In genomic region chr2:154454099-154454498, GRCm38 (mm10) we compare ENCODE assay signal across 15 mouse cellular contexts. TPM values are rescaled to one million over a fixed set of nuclear protein-coding genes. Genes with fewer than 3 reads are reported as not detected.
A peak's percentile ranks its signal among the peaks of the same experiment; 100 is the strongest.
DNase-seq lines count a peak whose midpoint lies in the region; ATAC-seq and TF ChIP-seq lines count a peak whose summit lies in the region.
"Had no signal": no experiment of that assay in that cellular context is flagged by ENCODE, and none has a peak within 500 bp of the region (broad histone marks: within the 10 kb centered on the region; RNA-seq: fewer than 3 reads in every experiment).

No protein-coding gene starts in this region.

- 0 out of 2 replicates have a peak overlapping the region, but pooled peaks have one; percentile 24 for H3K27ac ChIP-seq in hindbrain, embryonic 11.5 days (ENCODE audit: low read depth, low read length)
- no peak overlapping the region for H3K27ac ChIP-seq in hindbrain, postnatal 0 days
- 0 out of 2 replicates have a peak overlapping the region, but pooled peaks have one; percentile 11 for H3K27ac ChIP-seq in limb, embryonic 13.5 days

- H3K9ac ChIP-seq in hindbrain, embryonic 11.5 days (ENCODE audit: low read depth, low read length): no peak overlapping the region
- H3K9ac ChIP-seq in hindbrain, postnatal 0 days (replicated peaks; ENCODE audit: low read length): no peak overlapping the region
- H3K9ac ChIP-seq in limb, embryonic 13.5 days: no peak overlapping the region

- ATAC-seq in hindbrain, embryonic 11.5 days (ENCODE audit: low FRiP score): no peak
- no peak for ATAC-seq in hindbrain, postnatal 0 days
- ATAC-seq in G1E (ENCODE audit: extremely low read depth, insufficient number of reproducible peaks, low FRiP score, poor library complexity, severe bottlenecking): peak; percentile 69
- ATAC-seq in limb, embryonic 13.5 days (ENCODE audit: low FRiP score, low read depth): no peak
- ATAC-seq: CD4-positive, CD25-positive, alpha-beta regulatory T cell, adult 4 months had no signal

- H3K36me3 ChIP-seq in hindbrain, embryonic 11.5 days (ENCODE audit: control insufficient read depth, insufficient read depth, low read length): no peaks in the 10 kb centered on the region
- no peaks in the 10 kb centered on the region for H3K36me3 ChIP-seq in hindbrain, postnatal 0 days (ENCODE audit: insufficient read depth, low read length)
- peaks cover 21% of the 10 kb centered on the region for H3K36me3 ChIP-seq in G1E (replicated peaks)
- H3K36me3 ChIP-seq in limb, embryonic 13.5 days: peaks cover 4% of the 10 kb centered on the region; the same call in 1 of the 2 replicates

- H3K4me2 ChIP-seq in hindbrain, embryonic 11.5 days (replicated peaks; ENCODE audit: low read depth, low read length): no peak overlapping the region
- H3K4me2 ChIP-seq in hindbrain, postnatal 0 days (ENCODE audit: low read depth, low read length): no peak overlapping the region
- H3K4me2 ChIP-seq in limb, embryonic 13.5 days (replicated peaks): no peak overlapping the region

- no peaks in the 10 kb centered on the region for H3K4me1 ChIP-seq in hindbrain, embryonic 11.5 days (replicated peaks; ENCODE audit: control insufficient read depth, insufficient read depth, low read length)
- H3K4me1 ChIP-seq in hindbrain, postnatal 0 days (ENCODE audit: insufficient read depth, low read length): no peaks in the 10 kb centered on the region
- H3K4me1 ChIP-seq in G1E (ENCODE audit: insufficient read depth, low read depth, low read length): peaks cover 49% of the 10 kb centered on the region
- H3K4me1 ChIP-seq in limb, embryonic 13.5 days: peaks cover 23% of the 10 kb centered on the region

- no peak overlapping the region for H3K4me3 ChIP-seq in hindbrain, embryonic 11.5 days (ENCODE audit: low read depth, low read length)
- H3K4me3 ChIP-seq in hindbrain, postnatal 0 days (ENCODE audit: low read length): no peak overlapping the region
- no peak overlapping the region for H3K4me3 ChIP-seq in G1E (ENCODE audit: low read depth, low read length)
- H3K4me3 ChIP-seq in limb, embryonic 13.5 days: no peak overlapping the region
- H3K4me3 ChIP-seq: myocyte had no signal

- no peak for DNase-seq in hindbrain, embryonic 11.5 days (ENCODE audit: low spot score)
- DNase-seq in hindbrain, postnatal 0 days (ENCODE audit: low spot score): no peak
- no peak for DNase-seq in G1E (ENCODE audit: low spot score)
- peak; percentile 48 for DNase-seq in c-Kit-positive CD71-positive TER-119-positive erythroid progenitor cells, embryonic 14.5 days (ENCODE audit: low spot score)
- DNase-seq in frontal cortex, postnatal 10 days (ENCODE audit: low spot score in 2 of 2): no peak
- no peak for DNase-seq in natural killer cell, adult 2 months (ENCODE audit: low spot score in 2 of 2)
- no peak for DNase-seq in left cerebral cortex, adult 8-10 months (ENCODE audit: low spot score in 2 of 2)
- DNase-seq: cerebellum, postnatal 14 days; kidney, adult 8-10 months; layer of hippocampus, postnatal 36 days; lung, adult 18-20 months had no signal

- no peaks in the 10 kb centered on the region for H3K9me3 ChIP-seq in hindbrain, embryonic 11.5 days (ENCODE audit: control insufficient read depth, low read length)
- H3K9me3 ChIP-seq in hindbrain, postnatal 0 days (ENCODE audit: low read length): no peaks in the 10 kb centered on the region
- no peaks in the 10 kb centered on the region for H3K9me3 ChIP-seq in G1E (replicated peaks)
- H3K9me3 ChIP-seq in limb, embryonic 13.5 days: no peaks in the 10 kb centered on the region

- WGBS in hindbrain, embryonic 11.5 days: 74% methylated on average over 1 of the region's 1 CpGs
- WGBS in hindbrain, postnatal 0 days: 69% methylated on average over 1 of the region's 1 CpGs
- 52% methylated on average over 1 of the region's 1 CpGs for WGBS in limb, embryonic 13.5 days

- no peak for TF ChIP-seq CTCF in hindbrain, postnatal 0 days (IDR thresholded peaks at IDR 0.05; ENCODE audit: low read depth)
- no peak for TF ChIP-seq CTCF in G1E (IDR thresholded peaks at IDR 0.05; ENCODE audit: low read depth, low read length)

- H3K27me3 ChIP-seq in hindbrain, embryonic 11.5 days (ENCODE audit: control insufficient read depth, insufficient read depth, low read length): no peaks in the 10 kb centered on the region
- no peaks in the 10 kb centered on the region for H3K27me3 ChIP-seq in hindbrain, postnatal 0 days (ENCODE audit: insufficient read depth, low read length)
- H3K27me3 ChIP-seq in G1E (ENCODE audit: insufficient read depth, low read length): no peaks in the 10 kb centered on the region
- H3K27me3 ChIP-seq in limb, embryonic 13.5 days: no peaks in the 10 kb centered on the region
- H3K27me3 ChIP-seq: Patski had no signal

RNA-seq across cellular contexts. Expression of gene Cbfa2t2, which starts 17.8 kb away (rescaled TPM):
- polyA plus RNA-seq in hindbrain, embryonic 11.5 days (2014; fragmentation: Nextera tagmentation; extraction: Ambion mirVana): 68.2 and 71.5 TPM in 2 replicates
- 48.3 and 51.7 TPM in 2 replicates for total RNA-seq in hindbrain, postnatal 0 days (2014; rRNA removed)
- polyA plus RNA-seq in hindbrain, postnatal 0 days (2015; fragmentation: Nextera tagmentation; extraction: Ambion mirVana): 31.6 and 33.4 TPM in 2 replicates
- 29.8 and 34.6 TPM in 2 replicates for total RNA-seq in G1E (2014; fragmentation: Nextera tagmentation)
- 13.4 and 13.7 TPM in 2 replicates for total RNA-seq in G1E (2017)
- polyA plus RNA-seq in G1E (2012): 7.3 and 7.8 TPM in 2 replicates
- 48.3 and 52.2 TPM in 2 replicates for polyA plus RNA-seq in limb, embryonic 13.5 days (2015; fragmentation: Nextera tagmentation; extraction: Ambion mirVana)
- total RNA-seq in left cerebral cortex, adult 8-10 months (2022): 10 to 100 TPM; 46.3 to 57.2 (median 52.1) TPM

RNA-seq across cellular contexts. Expression of gene Snta1, which starts 46.2 kb away (rescaled TPM):
- polyA plus RNA-seq in hindbrain, embryonic 11.5 days (2014; fragmentation: Nextera tagmentation; extraction: Ambion mirVana): 2.1 TPM in 2 replicates
- total RNA-seq in hindbrain, postnatal 0 days (2014; rRNA removed): 40.4 and 41.1 TPM in 2 replicates
- 20.0 and 20.1 TPM in 2 replicates for polyA plus RNA-seq in hindbrain, postnatal 0 days (2015; fragmentation: Nextera tagmentation; extraction: Ambion mirVana)
- total RNA-seq in G1E (2014; fragmentation: Nextera tagmentation) (not detected in 2 replicates), G1E (2017) (not detected in 2 replicates)
- not detected in 2 replicates for polyA plus RNA-seq in G1E (2012)
- 7.4 and 8.2 TPM in 2 replicates for polyA plus RNA-seq in limb, embryonic 13.5 days (2015; fragmentation: Nextera tagmentation; extraction: Ambion mirVana)
- 10 to 100 TPM; 30.9 to 34.4 (median 32.2) TPM for total RNA-seq in left cerebral cortex, adult 8-10 months (2022)
- polyA plus RNA-seq: CD4-positive, CD25-positive, alpha-beta regulatory T cell, adult 4 months had no signal
